13 mouse cellular contexts compared by ENCODE assay signal in the genomic region with DNA sequence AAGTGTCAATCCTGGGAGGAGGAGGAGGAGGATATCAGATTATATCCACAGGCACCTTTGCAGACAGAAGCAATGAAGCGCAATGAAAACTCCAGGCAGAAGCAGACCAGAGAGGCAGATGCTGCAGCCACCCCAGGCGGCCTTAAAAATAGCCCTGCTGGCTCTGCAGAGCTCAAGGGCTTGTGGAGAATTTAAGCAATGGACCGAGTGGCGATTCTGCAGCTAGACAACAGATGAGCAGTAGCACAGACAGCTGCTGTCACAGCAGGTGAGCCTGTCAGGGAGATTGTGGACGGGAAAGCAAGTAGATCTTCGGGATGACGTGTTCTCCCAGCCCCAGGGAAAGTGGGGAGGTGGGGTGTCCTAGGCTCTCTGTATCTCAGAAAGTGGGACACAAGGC.
DNase-seq lines count a peak whose midpoint lies in the region; ATAC-seq lines count a peak whose summit lies in the region.
"Had no signal": no experiment of that assay in that cellular context is flagged by ENCODE, and none has a peak within 500 bp of the region (broad histone marks: within the 10 kb centered on the region; RNA-seq: fewer than 3 reads in every experiment).

No protein-coding gene starts in this region.

- no peaks in the 10 kb centered on the region for H3K27me3 ChIP-seq in forebrain, embryonic 14.5 days (replicated peaks; ENCODE audit: control insufficient read depth, insufficient read depth, low read length)
- no peaks in the 10 kb centered on the region for H3K27me3 ChIP-seq in forebrain, embryonic 15.5 days
- no peaks in the 10 kb centered on the region for H3K27me3 ChIP-seq in neural tube, embryonic 13.5 days
- H3K27me3 ChIP-seq in hindbrain, embryonic 16.5 days (replicated peaks; ENCODE audit: control insufficient read depth, insufficient read depth, low read length): no peaks in the 10 kb centered on the region

- WGBS in forebrain, embryonic 14.5 days: 43% methylated on average over 7 of the region's 7 CpGs
- WGBS in forebrain, embryonic 15.5 days: 37% methylated on average over 7 of the region's 7 CpGs
- 28% methylated on average over 7 of the region's 7 CpGs for WGBS in neural tube, embryonic 13.5 days
- WGBS in hindbrain, embryonic 16.5 days: 23% methylated on average over 7 of the region's 7 CpGs

- H3K36me3 ChIP-seq in forebrain, embryonic 14.5 days (ENCODE audit: control insufficient read depth, insufficient read depth, low read length): peaks cover 17% of the 10 kb centered on the region
- peaks cover 10% of the 10 kb centered on the region for H3K36me3 ChIP-seq in forebrain, embryonic 15.5 days
- peaks cover 18% of the 10 kb centered on the region for H3K36me3 ChIP-seq in neural tube, embryonic 13.5 days
- peaks cover under 1% of the 10 kb centered on the region; the same call in 1 of the 2 replicates for H3K36me3 ChIP-seq in hindbrain, embryonic 16.5 days (ENCODE audit: control insufficient read depth, insufficient read depth, low read length)

- H3K4me3 ChIP-seq in forebrain, embryonic 14.5 days (ENCODE audit: low read depth, low read length): no peak overlapping the region
- no peak overlapping the region for H3K4me3 ChIP-seq in forebrain, embryonic 15.5 days
- no peak overlapping the region for H3K4me3 ChIP-seq in neural tube, embryonic 13.5 days
- no peak overlapping the region for H3K4me3 ChIP-seq in hindbrain, embryonic 16.5 days (ENCODE audit: low read length)

- H3K27ac ChIP-seq in forebrain, embryonic 14.5 days (ENCODE audit: low read depth, low read length): peak overlapping the region; percentile 14; the same call in 1 of the 2 replicates
- H3K27ac ChIP-seq in forebrain, embryonic 15.5 days (replicated peaks): no peak overlapping the region
- H3K27ac ChIP-seq in neural tube, embryonic 13.5 days (replicated peaks): peak overlapping the region; percentile 52; the same call in 1 of the 2 replicates
- peak overlapping the region; percentile 56 for H3K27ac ChIP-seq in hindbrain, embryonic 16.5 days (ENCODE audit: low read depth, low read length)
- H3K27ac ChIP-seq: liver, embryonic 14.5 days; stomach, postnatal 0 days had no signal

- H3K4me1 ChIP-seq in forebrain, embryonic 14.5 days (ENCODE audit: control insufficient read depth, insufficient read depth, low read length): peaks cover 5% of the 10 kb centered on the region
- H3K4me1 ChIP-seq in forebrain, embryonic 15.5 days: peaks cover 5% of the 10 kb centered on the region
- peaks cover 34% of the 10 kb centered on the region for H3K4me1 ChIP-seq in neural tube, embryonic 13.5 days (replicated peaks)
- peaks cover 32% of the 10 kb centered on the region for H3K4me1 ChIP-seq in hindbrain, embryonic 16.5 days (ENCODE audit: control insufficient read depth, insufficient read depth, low read depth, low read length)

- H3K9ac ChIP-seq in forebrain, embryonic 14.5 days (ENCODE audit: low read length): no peak overlapping the region
- H3K9ac ChIP-seq in forebrain, embryonic 15.5 days (replicated peaks): no peak overlapping the region
- 0 out of 2 replicates have a peak overlapping the region, but pooled peaks have one; percentile 38 for H3K9ac ChIP-seq in neural tube, embryonic 13.5 days
- H3K9ac ChIP-seq in hindbrain, embryonic 16.5 days (ENCODE audit: low read depth, low read length): 0 out of 2 replicates have a peak overlapping the region, but pooled peaks have one; percentile 15
- H3K9ac ChIP-seq: liver, embryonic 14.5 days had no signal

- DNase-seq in forebrain, embryonic 14.5 days (ENCODE audit: low spot score): no peak
- DNase-seq in neural tube, embryonic 10.5 days (ENCODE audit: extremely low spot score, low spot score): no peak
- DNase-seq in thymus, postnatal 25 days: no peak
- no peak for DNase-seq in heart, adult 18-20 months
- DNase-seq: kidney, postnatal 14 days; lung, postnatal 36 days; right cerebral cortex, postnatal 4 days had no signal

- ATAC-seq in forebrain, embryonic 14.5 days: no peak
- ATAC-seq in forebrain, embryonic 15.5 days (replicated peaks): no peak
- ATAC-seq in neural tube, embryonic 13.5 days (ENCODE audit: low read depth): no peak
- ATAC-seq in hindbrain, embryonic 16.5 days: no peak; the same call in 1 of the 2 replicates
- no peak for ATAC-seq in inflammation-experienced regulatory T-cells, adult 6 months

- no peak overlapping the region for H3K4me2 ChIP-seq in forebrain, embryonic 14.5 days (ENCODE audit: low read length)
- H3K4me2 ChIP-seq in forebrain, embryonic 15.5 days (replicated peaks): no peak overlapping the region
- H3K4me2 ChIP-seq in neural tube, embryonic 13.5 days: no peak overlapping the region
- H3K4me2 ChIP-seq in hindbrain, embryonic 16.5 days (ENCODE audit: low read length): no peak overlapping the region

- H3K9me3 ChIP-seq in forebrain, embryonic 14.5 days (replicated peaks; ENCODE audit: control insufficient read depth, low read length): no peaks in the 10 kb centered on the region
- H3K9me3 ChIP-seq in forebrain, embryonic 15.5 days: no peaks in the 10 kb centered on the region
- no peaks in the 10 kb centered on the region for H3K9me3 ChIP-seq in neural tube, embryonic 13.5 days
- H3K9me3 ChIP-seq in hindbrain, embryonic 16.5 days (ENCODE audit: control insufficient read depth, low read length): no peaks in the 10 kb centered on the region

Comparison
In these comparisons a context has a peak if more than half of its experiments do, and no peak if none do; other contexts are left out.
1. H3K9ac ChIP-seq: peak in neural tube, embryonic 13.5 days (single experiment) and hindbrain, embryonic 16.5 days (single experiment); none in forebrain, embryonic 14.5 days (single experiment) and forebrain, embryonic 15.5 days (single experiment).